Mouse (Mus musculus) cerebellum, adult 2 months (tissue): ENCODE data around the gene Herc4. TPM values are rescaled to one million over a fixed set of nuclear protein-coding genes. Genes with fewer than 3 reads are reported as not detected.

Experiments
- DNase-seq, 2 experiments: peaks; one replicate each; pipeline ENCODE4 v3.0.0; 2021
- H3K27ac ChIP-seq: fragments of 200-500 bp; 2 replicates; pipeline ENCODE4 v1.5.1; 2012; ENCODE audit warnings: low read length, control low read depth, inconsistent platforms; ENCODE audit not compliant: insufficient read depth
- H3K27me3 ChIP-seq: fragments of 200-500 bp; 2 replicates; pipeline ENCODE4 v1.6.1; 2012; ENCODE audit warnings: inconsistent platforms, mild to moderate bottlenecking, low read length, moderate library complexity; ENCODE audit not compliant: control insufficient read depth, insufficient read depth
- H3K4me1 ChIP-seq: fragments of 200-500 bp; 2 replicates; pipeline ENCODE4 v1.6.1; 2011; ENCODE audit warnings: low read length; ENCODE audit not compliant: control insufficient read depth, insufficient read depth
- H3K4me3 ChIP-seq: fragments of 200-500 bp; replicated peaks from 2 replicates; pipeline ENCODE3; 2011; ENCODE audit warnings: mild to moderate bottlenecking, low read depth, low read length, control low read depth; ENCODE audit not compliant: insufficient read depth
- CTCF ChIP-seq: fragments of 200-500 bp; IDR thresholded peaks from 2 replicates; pipeline ENCODE4 v1.5.1; 2011; ENCODE audit warnings: low read depth, mild to moderate bottlenecking, control low read depth, low read length, moderate library complexity, borderline replicate concordance; ENCODE audit not compliant: insufficient read depth
- POLR2A ChIP-seq: fragments of 200-500 bp; IDR thresholded peaks from 2 replicates; pipeline ENCODE4 v1.6.1; 2011; ENCODE audit warnings: low read length, control low read depth, borderline replicate concordance; ENCODE audit not compliant: insufficient read depth
- WGBS: fragments of 180-500 bp; shearing (Covaris S2); methylation state at CpG from one replicate; pipeline ENCODE4 v1.1.7; 2018; 5-methylcytosine and 5-hydroxymethylcytosine counted together
- polyA plus RNA-seq: library from polyadenylated mRNA; depleted of rRNA; stranded (reverse); fragments of >200 nt; gene quantifications from 2 replicates; pipeline ENCODE4 v1.2.3, GENCODE M21; 2012

The Herc4 gene
- polyA plus RNA-seq, 1 experiment, result 28.2 TPM

DNA sequence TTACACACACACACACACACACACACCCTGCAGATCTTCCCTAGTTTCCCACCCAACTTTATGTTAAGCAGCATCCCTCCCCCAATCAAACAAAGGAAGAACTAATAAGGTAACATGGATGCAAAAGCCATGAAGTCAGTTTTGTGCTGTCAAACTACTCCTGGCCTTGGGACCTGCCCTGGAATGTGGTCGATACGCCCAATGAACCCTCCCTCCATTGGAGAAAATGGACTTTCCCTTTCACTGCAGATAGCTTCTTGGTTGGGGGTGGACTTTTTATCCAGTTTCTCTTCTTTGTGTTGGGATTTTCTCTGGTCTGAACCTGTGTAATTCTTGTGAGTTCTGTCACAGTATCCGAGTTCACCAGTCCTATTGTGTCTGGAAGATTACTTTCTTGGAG, 15.1 kb downstream of the Herc4 start:
- WGBS, result 66% methylated on average over 3 of the region's 3 CpGs
- no peak overlapping the region for H3K4me3 ChIP-seq
- no peaks in the 10 kb centered on the region for H3K4me1 ChIP-seq
- DNase-seq, result no peak
- no peaks in the 10 kb centered on the region for H3K27me3 ChIP-seq
- no peak overlapping the region for H3K27ac ChIP-seq
- no peak for TF ChIP-seq CTCF
- no peak for TF ChIP-seq POLR2A

- WGBS, result 86% methylated on average over 3 of the region's 3 CpGs
- no peaks in the 10 kb centered on the region for H3K4me1 ChIP-seq
- no peak overlapping the region for H3K4me3 ChIP-seq
- DNase-seq, result no peak
- H3K27ac ChIP-seq, result no peak overlapping the region
- no peak for TF ChIP-seq CTCF
- TF ChIP-seq POLR2A, result no peak
- H3K27me3 ChIP-seq, result no peaks in the 10 kb centered on the region
These were observed 15.7 kb downstream of the Herc4 start for GRCm38 (mm10) chr10:63259340-63259739.

DNA sequence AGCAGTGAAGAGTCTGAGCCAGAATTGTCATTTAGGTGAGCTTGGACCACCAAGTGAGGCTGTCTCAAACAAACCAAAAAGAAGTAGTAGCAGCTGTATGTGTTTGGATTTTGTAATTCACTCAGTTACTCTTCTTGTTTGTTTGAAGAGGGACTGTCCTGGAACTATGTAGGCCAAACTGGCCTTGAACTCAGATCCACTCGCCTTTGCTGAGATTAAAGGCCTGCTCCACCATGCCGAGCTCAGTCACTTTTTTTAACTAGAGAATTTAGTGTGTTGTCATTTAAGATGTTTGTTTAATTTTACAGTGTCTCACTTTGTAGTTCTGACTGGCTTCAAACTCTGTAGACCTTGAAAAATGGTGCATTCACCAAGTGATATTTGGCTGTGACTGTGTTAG, 24.3 kb downstream of the Herc4 start:
- TF ChIP-seq CTCF, result no peak
- no peak for TF ChIP-seq POLR2A
- WGBS, result 97% methylated on average over 2 of the region's 2 CpGs
- no peak for DNase-seq
- Histone ChIP-seq H3K4me3 (no peak overlapping the region), H3K4me1 (no peaks in the 10 kb centered on the region), H3K27ac (no peak overlapping the region), H3K27me3 (no peaks in the 10 kb centered on the region)

GRCm38 (mm10) chr10:63272401-63272800, 28.8 kb downstream of the Herc4 start:
- H3K4me1 ChIP-seq, result no peaks in the 10 kb centered on the region

DNA sequence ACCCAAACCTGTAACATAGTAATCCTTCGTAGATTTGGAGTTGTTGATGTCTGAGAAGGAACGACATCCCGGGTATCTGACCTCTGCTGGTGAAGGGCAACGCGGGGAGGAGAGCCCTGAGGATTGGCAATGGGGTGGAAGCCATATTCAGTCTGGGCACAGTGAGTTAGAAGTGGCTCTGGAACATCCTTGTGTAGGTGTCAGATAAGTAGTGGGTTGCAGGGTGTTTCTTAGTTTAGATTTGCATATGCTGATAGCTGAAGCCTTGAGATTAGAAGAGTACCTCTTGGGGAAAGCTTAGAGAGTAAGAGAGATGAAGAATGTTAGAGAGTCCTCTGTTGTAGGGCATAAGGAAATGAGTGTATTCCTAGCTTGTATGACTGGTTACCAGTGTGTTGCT, 29.3 kb downstream of the Herc4 start:
- 94% methylated on average over 5 of the region's 5 CpGs for WGBS
- H3K27me3 ChIP-seq, result no peaks in the 10 kb centered on the region
- no peak for TF ChIP-seq CTCF
- no peak for TF ChIP-seq POLR2A
- no peak for DNase-seq
- no peaks in the 10 kb centered on the region for H3K4me1 ChIP-seq
- H3K27ac ChIP-seq, result no peak overlapping the region
- H3K4me3 ChIP-seq, result no peak overlapping the region

More at GRCm38 (mm10) chr10:63272401-63272800, 28.8 kb downstream of the Herc4 start:
- Histone ChIP-seq H3K27ac (no peak overlapping the region), H3K4me3 (no peak overlapping the region), H3K27me3 (no peaks in the 10 kb centered on the region)
- DNase-seq, result no peak
- TF ChIP-seq POLR2A (no peak), CTCF (no peak)

DNA sequence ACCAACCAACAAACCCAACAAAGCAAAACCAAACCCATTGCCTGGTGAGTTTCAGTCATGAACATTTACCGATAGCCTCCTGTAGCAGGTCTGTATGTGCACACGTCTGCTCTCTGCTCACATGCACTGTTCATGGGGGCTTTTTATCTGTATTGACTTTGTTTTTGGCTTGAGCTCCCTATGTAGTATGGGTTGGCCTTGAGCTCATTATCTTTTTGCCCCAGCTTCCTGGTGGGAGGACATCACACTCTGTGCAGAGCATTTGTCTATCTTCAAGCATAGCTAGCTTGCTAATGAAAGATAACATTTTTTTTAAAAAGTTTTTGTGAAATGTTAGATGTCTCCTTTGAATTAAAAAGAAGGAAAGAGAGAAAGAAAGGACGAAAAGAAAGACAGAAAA, 33.4 kb downstream of the Herc4 start:
- Histone ChIP-seq H3K4me1 (no peaks in the 10 kb centered on the region), H3K4me3 (no peak overlapping the region), H3K27ac (no peak overlapping the region), H3K27me3 (no peaks in the 10 kb centered on the region)
- no peak for DNase-seq
- WGBS, result 96% methylated on average over 3 of the region's 3 CpGs
- no peak for TF ChIP-seq POLR2A
- TF ChIP-seq CTCF, result no peak

DNA sequence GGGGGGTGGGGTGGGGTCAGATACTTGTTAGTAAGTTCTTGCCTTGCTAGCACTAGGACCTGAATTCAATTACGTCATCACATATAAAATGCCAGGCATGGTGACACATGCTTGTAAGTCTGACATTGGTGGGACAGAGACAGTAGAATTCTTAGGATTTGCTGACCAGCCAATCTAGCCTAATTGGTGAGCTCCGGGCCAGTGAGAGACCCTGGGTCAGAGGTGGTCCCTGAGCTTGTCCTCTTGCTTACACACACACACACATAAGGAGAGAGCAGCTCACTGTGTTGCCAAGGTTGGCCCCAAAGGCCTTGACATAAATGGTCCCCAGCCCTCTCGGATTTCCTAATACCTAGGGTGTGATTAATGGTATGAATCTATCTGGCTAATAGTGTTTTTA, 36.2 kb downstream of the Herc4 start:
- no peak for DNase-seq
- Histone ChIP-seq H3K27ac (no peak overlapping the region), H3K27me3 (no peaks in the 10 kb centered on the region), H3K4me1 (no peaks in the 10 kb centered on the region), H3K4me3 (no peak overlapping the region)
- no peak for TF ChIP-seq POLR2A
- TF ChIP-seq CTCF, result no peak
- 97% methylated on average over 3 of the region's 3 CpGs for WGBS

GRCm38 (mm10) chr10:63282417-63282816, 38.8 kb downstream of the Herc4 start:
- no peak for TF ChIP-seq POLR2A
- TF ChIP-seq CTCF, result no peak
- 94% methylated on average over 4 of the region's 4 CpGs for WGBS
- no peak for DNase-seq
- Histone ChIP-seq H3K4me3 (no peak overlapping the region), H3K27me3 (no peaks in the 10 kb centered on the region), H3K27ac (no peak overlapping the region), H3K4me1 (no peaks in the 10 kb centered on the region)

DNA sequence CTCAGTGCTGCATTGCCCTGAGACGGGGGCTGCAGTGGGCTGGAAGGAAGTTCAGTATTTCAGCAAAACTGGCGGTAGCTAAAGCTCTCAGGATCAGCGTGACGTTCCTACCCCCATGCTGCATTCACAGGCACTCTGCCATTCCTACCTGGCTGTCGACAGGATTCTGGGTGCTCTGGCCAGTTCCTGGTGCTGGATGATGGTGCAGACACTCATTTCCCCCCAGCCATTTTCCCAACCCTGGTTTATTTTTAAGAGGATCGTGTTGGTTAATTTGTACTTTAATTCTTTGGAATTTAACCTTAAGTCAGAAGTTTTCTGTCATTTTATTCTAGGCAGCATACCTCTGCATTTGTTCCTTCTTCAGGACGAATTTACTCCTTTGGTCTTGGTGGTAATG, 39.2 kb downstream of the Herc4 start:
- Histone ChIP-seq H3K4me1 (no peaks in the 10 kb centered on the region), H3K4me3 (no peak overlapping the region), H3K27ac (no peak overlapping the region), H3K27me3 (no peaks in the 10 kb centered on the region)
- TF ChIP-seq POLR2A, result no peak
- no peak for TF ChIP-seq CTCF
- 65% methylated on average over 7 of the region's 7 CpGs for WGBS
- DNase-seq, result no peak

- no peaks in the 10 kb centered on the region for H3K27me3 ChIP-seq
- WGBS, result 96% methylated on average over 2 of the region's 2 CpGs
- H3K4me1 ChIP-seq, result no peaks in the 10 kb centered on the region
- no peak for TF ChIP-seq POLR2A
- no peak for TF ChIP-seq CTCF
- H3K4me3 ChIP-seq, result no peak overlapping the region
- no peak overlapping the region for H3K27ac ChIP-seq
- DNase-seq, result no peak
These were observed 58.7 kb downstream of the Herc4 start for GRCm38 (mm10) chr10:63302356-63302755.
